Mouse (Mus musculus) hematopoietic stem cell, adult 5-6 weeks (primary cell): ENCODE results near the gene Ccdc177. TPM values are rescaled to one million over a fixed set of nuclear protein-coding genes. Genes with fewer than 3 reads are reported as not detected.

Source experiments
- ATAC-seq, 2 experiments: fragments of 125-278 bp in 1 of 2; replicated peaks in 1 of 2; 2 replicates each; pipeline ENCODE4 v1.8.0; 2016 to 2017; ENCODE audit warnings: inconsistent platforms in 2 of 2, mild to moderate bottlenecking in 2 of 2, moderate number of reproducible peaks in 2 of 2, low read depth in 1 of 2, moderate TSS enrichment in 1 of 2; ENCODE audit not compliant: low FRiP score in 2 of 2, poor library complexity in 2 of 2, severe bottlenecking in 2 of 2, insufficient read depth in 1 of 2, low TSS enrichment in 1 of 2
- total RNA-seq: library from RNA; stranded (forward); fragments of 172-1452, 232-1000 nt; gene quantifications from 2 replicates; pipeline ENCODE4 v1.2.3, GENCODE M21; 2017

Gene Ccdc177
- total RNA-seq, 1 experiment from 2014 or later: not detected

DNA sequence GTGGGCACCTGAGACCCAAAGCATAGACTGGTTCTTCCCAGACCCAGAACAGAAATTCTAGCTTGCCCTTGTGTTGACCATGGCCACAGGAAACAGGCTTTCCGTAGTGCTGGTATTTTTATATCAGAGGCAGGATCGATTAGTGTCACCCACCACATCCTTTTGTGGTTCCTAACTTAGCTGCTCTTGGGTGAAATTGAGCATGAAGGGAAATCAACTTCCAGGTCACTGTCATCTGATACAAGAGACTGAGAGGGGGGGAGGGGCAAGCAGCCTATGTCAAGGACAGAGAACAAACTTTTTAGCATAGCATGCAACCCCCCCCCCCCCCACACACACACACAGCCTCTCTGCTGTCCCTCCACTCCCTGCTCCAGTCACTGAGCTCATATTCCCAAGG lies 41.3 kb downstream of the Ccdc177 start:
- no peak for ATAC-seq

DNA sequence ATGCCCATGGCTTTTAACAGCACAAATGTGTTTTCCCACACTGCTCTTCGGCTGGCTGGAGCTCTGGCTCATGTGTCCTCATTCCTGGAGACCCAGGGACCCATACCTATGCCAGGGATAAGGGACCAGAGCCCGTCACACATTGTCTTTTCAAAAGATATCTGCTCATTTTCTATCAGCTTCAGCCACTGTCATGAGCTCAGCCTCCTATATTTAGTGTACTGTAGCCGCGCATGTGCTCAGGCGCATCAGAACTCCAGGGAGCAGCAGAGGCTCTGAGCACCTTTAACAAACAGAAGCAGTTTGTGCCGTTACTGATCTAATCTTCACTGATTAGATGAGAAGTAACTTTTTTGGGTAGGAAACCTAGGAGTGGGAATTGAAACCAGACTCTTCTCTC lies 44.6 kb downstream of the Ccdc177 start:
- ATAC-seq: no peak

- no peak for ATAC-seq
Observed at GRCm38 (mm10) chr12:80706915-80707604, 53.4 kb downstream of the Ccdc177 start.

DNA sequence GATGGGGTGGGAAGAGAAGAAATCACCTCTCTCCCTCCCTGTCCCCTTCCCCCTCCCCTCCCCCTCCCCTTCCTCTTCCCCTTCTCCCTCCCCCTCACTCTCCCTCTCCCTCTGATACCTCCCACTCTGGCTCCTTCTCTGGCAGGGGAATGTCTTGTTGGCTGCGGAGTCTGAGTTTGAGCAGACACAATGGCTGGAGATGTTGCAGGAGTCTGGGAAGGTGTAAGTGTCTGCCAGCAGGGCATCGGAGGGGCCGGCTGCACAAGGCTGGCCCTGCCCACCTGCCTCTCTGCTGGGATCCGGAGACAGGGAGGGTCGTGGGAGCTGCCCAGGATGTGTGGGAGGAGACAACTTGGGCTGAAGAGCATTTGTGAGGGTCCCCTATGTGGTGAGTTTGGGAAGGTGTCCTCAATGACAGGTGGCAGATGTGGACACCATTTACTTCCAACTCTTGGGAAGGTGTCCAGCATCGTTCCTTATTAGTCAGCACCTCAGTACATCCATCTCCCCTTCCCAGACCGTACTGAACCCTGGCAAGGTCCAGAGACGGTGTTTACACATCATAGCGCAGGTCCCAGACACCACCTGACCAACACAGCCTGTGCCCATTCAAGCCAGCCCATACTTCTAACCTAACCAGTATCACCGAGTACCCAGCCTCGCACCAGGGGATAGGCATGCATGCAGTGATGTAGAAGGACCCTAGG lies 54.1 kb downstream of the Ccdc177 start:
- no peak for ATAC-seq

Other genes with a start within 250 kb of the Ccdc177 start
- not detected in 2 replicates for gene Galnt16, start 242.4 kb downstream of the Ccdc177 start, total RNA-seq
- 10.3 and 12.6 TPM in 2 replicates for gene Slc39a9, start 116.8 kb downstream of the Ccdc177 start, total RNA-seq
- gene Erh, start 116.3 kb downstream of the Ccdc177 start, total RNA-seq: 80.4 and 95.2 TPM in 2 replicates
- not detected in 2 replicates for gene Plekhd1, start 68.1 kb downstream of the Ccdc177 start, total RNA-seq
- gene Susd6, start 29.8 kb upstream of the Ccdc177 start, total RNA-seq: 27.5 and 31.9 TPM in 2 replicates
- 1,371 and 1,393 TPM in 2 replicates for gene Srsf5, start 184.8 kb upstream of the Ccdc177 start, total RNA-seq
- not detected in 2 replicates for gene Slc10a1, start 208.0 kb upstream of the Ccdc177 start, total RNA-seq